Mouse (Mus musculus) erythroblast, embryonic 14.5 days (primary cell): ENCODE results near the gene Ewsr1. TPM values are rescaled to one million over a fixed set of nuclear protein-coding genes. Genes with fewer than 3 reads are reported as not detected.

Experiments
- H3K27me3 ChIP-seq: 2 replicates; pipeline ENCODE4 v1.6.1; 2012; ENCODE audit warnings: inconsistent platforms; ENCODE audit not compliant: control insufficient read depth
- H3K36me3 ChIP-seq: 2 replicates; pipeline ENCODE4 v1.6.1; 2012; ENCODE audit warnings: mild to moderate bottlenecking, inconsistent platforms; ENCODE audit not compliant: control insufficient read depth
- H3K4me1 ChIP-seq: 2 replicates; pipeline ENCODE4 v1.6.1; 2012; ENCODE audit warnings: inconsistent platforms; ENCODE audit not compliant: control insufficient read depth
- H3K4me3 ChIP-seq: replicated peaks from 2 replicates; pipeline ENCODE3; 2012; ENCODE audit warnings: moderate library complexity, mild to moderate bottlenecking, inconsistent platforms
- H3K9me3 ChIP-seq: 2 replicates; pipeline ENCODE4 v1.6.1; 2012; ENCODE audit warnings: low read length, inconsistent platforms, mixed read lengths; ENCODE audit not compliant: control insufficient read depth
- GATA1 ChIP-seq: IDR thresholded peaks from 2 replicates; pipeline ENCODE4 v1.6.1; 2012; ENCODE audit warnings: low read length, inconsistent platforms, mixed read lengths
- TAL1 ChIP-seq: IDR thresholded peaks from 3 replicates; pipeline ENCODE4 v1.6.1; 2012; ENCODE audit warnings: low read length, inconsistent platforms, mixed read lengths
- polyA plus RNA-seq: library from polyadenylated mRNA; stranded (reverse); fragments of >175 nt; gene quantifications from 2 replicates; pipeline ENCODE4 v1.2.3, GENCODE M21; 2012

Gene Ewsr1
- polyA plus RNA-seq, 1 experiment = 171 TPM

DNA sequence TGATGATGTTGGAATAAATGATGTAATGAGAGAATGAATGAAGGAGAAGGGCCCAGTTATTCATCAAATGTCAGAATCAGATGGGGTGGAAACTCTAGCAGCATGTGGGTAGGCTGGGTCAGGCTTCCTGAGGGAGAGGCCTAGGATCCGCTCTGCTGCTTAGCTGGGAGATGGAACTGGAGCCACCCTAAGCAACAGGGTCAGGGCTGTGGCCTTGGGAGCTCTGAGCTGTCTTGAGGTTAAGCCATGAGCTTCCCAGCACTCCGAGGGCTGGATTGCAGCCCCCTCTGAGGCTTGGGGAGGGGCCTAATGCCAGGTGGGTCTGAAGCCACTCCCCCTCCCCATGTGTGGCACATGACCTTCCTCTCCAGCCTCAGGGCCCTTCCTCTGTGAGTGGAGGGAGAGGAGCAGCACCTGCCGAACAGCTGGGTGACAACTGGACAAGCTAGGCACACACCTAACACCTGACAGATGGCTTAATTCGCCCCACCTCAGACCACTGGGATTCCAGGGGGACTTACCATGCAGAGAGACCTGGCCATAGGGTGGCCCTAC lies 31.1 kb upstream of the Ewsr1 start:
- no peak for TF ChIP-seq TAL1
- TF ChIP-seq GATA1 = no peak
- Histone ChIP-seq H3K4me1 (no peaks in the 10 kb centered on the region), H3K27me3 (no peaks in the 10 kb centered on the region), H3K4me3 (no peak overlapping the region), H3K9me3 (no peaks in the 10 kb centered on the region), H3K36me3 (no peaks in the 10 kb centered on the region)

DNA sequence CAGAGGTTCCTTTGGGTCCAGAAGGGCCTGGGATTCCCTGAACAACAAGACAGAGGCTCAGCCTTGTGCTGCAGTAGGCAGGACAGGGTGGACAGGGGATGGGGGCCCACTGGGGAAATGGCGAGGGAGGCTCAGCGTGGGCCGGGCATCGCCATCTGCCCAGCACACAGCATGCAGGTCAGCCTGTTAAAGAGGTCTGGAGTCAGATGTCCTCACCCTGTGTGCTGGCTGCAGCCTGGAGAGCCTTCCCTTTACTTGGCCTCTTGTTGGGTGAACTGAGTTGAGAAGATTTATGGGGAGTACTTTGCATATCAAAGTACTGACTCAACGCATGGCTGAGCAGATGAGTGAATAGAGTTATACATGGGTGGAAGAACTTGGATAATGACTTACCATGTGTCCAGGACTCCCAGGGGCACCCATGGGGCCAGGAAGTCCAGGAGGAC lies 30.0 kb upstream of the Ewsr1 start:
- no peak overlapping the region for H3K4me3 ChIP-seq
- no peaks in the 10 kb centered on the region for H3K27me3 ChIP-seq
- H3K4me1 ChIP-seq = no peaks in the 10 kb centered on the region
- H3K9me3 ChIP-seq = no peaks in the 10 kb centered on the region
- TF ChIP-seq GATA1 (no peak), TAL1 (no peak)
- no peaks in the 10 kb centered on the region for H3K36me3 ChIP-seq

DNA sequence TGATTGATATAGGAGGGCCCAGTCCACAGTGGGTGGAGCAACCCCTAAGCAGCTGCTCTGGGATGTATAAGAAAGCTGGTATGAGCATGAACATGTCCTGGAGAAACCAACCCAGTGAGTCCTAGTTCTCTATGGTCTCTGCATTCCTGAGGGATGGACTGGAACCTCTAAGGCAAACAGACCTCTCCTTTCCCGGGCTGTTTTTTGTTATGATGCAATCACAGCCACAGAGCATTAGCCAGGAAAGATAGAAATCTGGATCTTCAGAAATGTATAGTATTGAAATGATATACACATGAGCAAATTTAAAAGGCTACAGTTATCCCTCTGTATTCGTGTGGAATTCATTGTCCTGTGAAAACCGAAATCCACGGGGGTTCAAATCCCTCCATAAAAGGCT lies 26.6 kb upstream of the Ewsr1 start:
- Histone ChIP-seq H3K4me3 (no peak overlapping the region), H3K27me3 (no peaks in the 10 kb centered on the region), H3K4me1 (no peaks in the 10 kb centered on the region), H3K36me3 (no peaks in the 10 kb centered on the region), H3K9me3 (no peaks in the 10 kb centered on the region)
- TF ChIP-seq TAL1 = no peak
- TF ChIP-seq GATA1 = no peak

GRCm38 (mm10) chr11:5114931-5115581 lies 16.0 kb upstream of the Ewsr1 start:
- Histone ChIP-seq H3K4me1 (peaks cover 2% of the 10 kb centered on the region), H3K27me3 (no peaks in the 10 kb centered on the region), H3K36me3 (no peaks in the 10 kb centered on the region), H3K9me3 (no peaks in the 10 kb centered on the region), H3K4me3 (no peak overlapping the region)
- TF ChIP-seq GATA1 (no peak), TAL1 (no peak)

- TF ChIP-seq TAL1 (no peak), GATA1 (no peak)
- no peaks in the 10 kb centered on the region for H3K27me3 ChIP-seq
- no peaks in the 10 kb centered on the region for H3K36me3 ChIP-seq
- H3K4me1 ChIP-seq = peaks cover 2% of the 10 kb centered on the region
- no peak overlapping the region for H3K4me3 ChIP-seq
- H3K9me3 ChIP-seq = no peaks in the 10 kb centered on the region
These were observed 14.6 kb upstream of the Ewsr1 start for GRCm38 (mm10) chr11:5113645-5114044.

GRCm38 (mm10) chr11:5109441-5109840 lies 10.4 kb upstream of the Ewsr1 start:
- Histone ChIP-seq H3K27me3 (no peaks in the 10 kb centered on the region), H3K4me1 (peaks cover 3% of the 10 kb centered on the region; the same call in 1 of the 2 replicates), H3K4me3 (no peak overlapping the region), H3K9me3 (no peaks in the 10 kb centered on the region), H3K36me3 (peaks cover 16% of the 10 kb centered on the region)
- no peak for TF ChIP-seq TAL1

DNA sequence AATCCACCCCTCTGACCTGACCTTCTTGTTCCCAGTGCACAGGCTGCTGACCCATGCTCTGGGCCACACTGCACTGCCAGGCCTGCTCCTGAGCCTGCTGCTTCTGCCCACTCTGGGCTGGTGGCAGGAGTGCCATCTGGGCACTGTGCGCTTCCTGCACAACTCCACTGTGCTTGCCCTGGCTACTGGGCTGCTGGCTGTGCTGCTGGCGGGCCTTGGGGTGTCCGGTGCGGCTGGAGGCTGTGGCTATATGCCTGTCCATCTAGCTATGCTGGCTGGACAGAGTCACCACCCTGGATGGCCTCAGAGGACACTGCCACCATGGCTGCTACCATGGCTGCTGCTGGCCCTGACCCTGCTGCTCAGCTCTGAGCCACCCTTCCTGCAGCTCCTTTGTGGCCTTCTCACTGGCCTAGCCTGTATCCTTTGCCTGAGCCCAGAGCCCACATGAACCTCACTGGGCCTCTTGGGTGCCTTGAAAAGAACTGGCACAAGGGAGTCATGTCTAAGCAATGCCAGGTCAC lies 5.0 kb upstream of the Ewsr1 start:
- peaks cover 41% of the 10 kb centered on the region for H3K36me3 ChIP-seq
- H3K9me3 ChIP-seq = no peaks in the 10 kb centered on the region
- TF ChIP-seq TAL1 (no peak; the same call in 2 of the 3 replicates), GATA1 (no peak)
- H3K4me1 ChIP-seq = peaks cover 34% of the 10 kb centered on the region
- no peak overlapping the region for H3K4me3 ChIP-seq
- H3K27me3 ChIP-seq = no peaks in the 10 kb centered on the region

GRCm38 (mm10) chr11:5102384-5102783 lies 3.3 kb upstream of the Ewsr1 start:
- Histone ChIP-seq H3K4me3 (no peak overlapping the region), H3K36me3 (peaks cover 44% of the 10 kb centered on the region), H3K9me3 (no peaks in the 10 kb centered on the region), H3K4me1 (peaks cover 33% of the 10 kb centered on the region), H3K27me3 (no peaks in the 10 kb centered on the region)
- TF ChIP-seq GATA1 = no peak
- no peak for TF ChIP-seq TAL1

GRCm38 (mm10) chr11:5101641-5102040 lies 2.6 kb upstream of the Ewsr1 start:
- H3K4me1 ChIP-seq = peaks cover 40% of the 10 kb centered on the region
- peaks cover 50% of the 10 kb centered on the region for H3K36me3 ChIP-seq
- no peaks in the 10 kb centered on the region for H3K9me3 ChIP-seq
- H3K4me3 ChIP-seq = no peak overlapping the region
- TF ChIP-seq GATA1 (no peak), TAL1 (no peak)
- H3K27me3 ChIP-seq = no peaks in the 10 kb centered on the region

- no peaks in the 10 kb centered on the region for H3K27me3 ChIP-seq
- no peak overlapping the region for H3K4me3 ChIP-seq
- peaks cover 49% of the 10 kb centered on the region for H3K4me1 ChIP-seq
- H3K9me3 ChIP-seq = no peaks in the 10 kb centered on the region
- TF ChIP-seq TAL1 (no peak), GATA1 (no peak)
- peaks cover 55% of the 10 kb centered on the region for H3K36me3 ChIP-seq
These were observed 1.7 kb upstream of the Ewsr1 start for GRCm38 (mm10) chr11:5100801-5101200.
